Mouse (Mus musculus) kidney, embryonic 15.5 days (tissue): ENCODE data around the gene Rgs12. TPM values are rescaled to one million over a fixed set of nuclear protein-coding genes. Genes with fewer than 3 reads are reported as not detected.
A peak's percentile ranks its signal among the peaks of the same experiment; 100 is the strongest.

Source experiments
- ATAC-seq: fragments of 200-750 bp; cut with Nextera tagmentation; replicated peaks from 2 replicates; pipeline ENCODE4 v1.8.0; 2017; ENCODE audit warnings: moderate TSS enrichment; ENCODE audit not compliant: low FRiP score
- H3K27ac ChIP-seq: fragments of 300-500 bp; sonication (generic); 2 replicates; pipeline ENCODE4 v1.5.1; 2015; ENCODE audit warnings: mild to moderate bottlenecking, inconsistent platforms
- H3K27me3 ChIP-seq: fragments of 300-500 bp; sonication (generic); 2 replicates; pipeline ENCODE4 v1.6.1; 2015; ENCODE audit warnings: inconsistent platforms
- H3K36me3 ChIP-seq: fragments of 300-500 bp; sonication (generic); 2 replicates; pipeline ENCODE4 v1.6.1; 2015; ENCODE audit warnings: inconsistent platforms
- H3K4me1 ChIP-seq: fragments of 300-500 bp; sonication (generic); 2 replicates; pipeline ENCODE4 v1.6.1; 2015; ENCODE audit warnings: inconsistent platforms
- H3K4me2 ChIP-seq: fragments of 300-500 bp; sonication (generic); 2 replicates; pipeline ENCODE4 v1.6.1; 2015; ENCODE audit warnings: moderate library complexity, mild to moderate bottlenecking, inconsistent platforms
- H3K4me3 ChIP-seq: fragments of 300-500 bp; sonication (generic); replicated peaks from 2 replicates; pipeline ENCODE4 v1.5.1; 2015; ENCODE audit warnings: mild to moderate bottlenecking, inconsistent platforms
- H3K9ac ChIP-seq: fragments of 300-500 bp; sonication (generic); 2 replicates; pipeline ENCODE4 v1.6.1; 2015; ENCODE audit warnings: mild to moderate bottlenecking, inconsistent platforms
- H3K9me3 ChIP-seq: fragments of 300-500 bp; sonication (generic); replicated peaks from 2 replicates; pipeline ENCODE4 v1.6.1; 2016; ENCODE audit warnings: inconsistent platforms
- WGBS: fragments of 180-500 bp; shearing (Covaris S2); methylation state at CpG from one replicate; pipeline ENCODE4 v1.1.7; 2015; ENCODE audit warnings: mixed read lengths; 5-methylcytosine and 5-hydroxymethylcytosine counted together
- polyA plus RNA-seq: library from polyadenylated mRNA; unstranded; fragments of >200 nt; fragmentation: Nextera tagmentation; extraction: Ambion mirVana; gene quantifications from 2 replicates; pipeline ENCODE4 v1.2.1, GENCODE M21; 2015

The Rgs12 gene
- polyA plus RNA-seq, result 30.2 and 35.2 TPM in 2 replicates

GRCm38 (mm10) chr5:34948861-34949760 is at the start of gene Rgs12:
Gene Rgs12, plus strand, starts transcription at chr5:34949445.
- WGBS, result under 1% methylated on average over 81 of the region's 84 CpGs
- peak within 1 kb of the TSS; percentile 87 for H3K4me2 ChIP-seq
- ATAC-seq, result peak; percentile 97

GRCm38 (mm10) chr5:34899787-34900469 is 49.3 kb upstream of the Rgs12 start:
- peaks cover 97% of the 10 kb centered on the region for H3K36me3 ChIP-seq
- no peak overlapping the region for H3K9ac ChIP-seq
- no peak for ATAC-seq
- WGBS, result 96% methylated on average over 6 of the region's 6 CpGs
- no peak overlapping the region for H3K4me2 ChIP-seq
- H3K27me3 ChIP-seq, result no peaks in the 10 kb centered on the region
- no peaks in the 10 kb centered on the region for H3K4me1 ChIP-seq
- H3K9me3 ChIP-seq, result no peaks in the 10 kb centered on the region
- H3K4me3 ChIP-seq, result no peak overlapping the region
- H3K27ac ChIP-seq, result no peak overlapping the region

More at GRCm38 (mm10) chr5:34948861-34949760, at the start of gene Rgs12:
- no peaks in the 10 kb centered on the region for H3K27me3 ChIP-seq
- peak within 1 kb of the TSS; percentile 94 for H3K27ac ChIP-seq
- H3K36me3 ChIP-seq, result peaks cover 10% of the 10 kb centered on the region
- peaks cover 3% of the 10 kb centered on the region; the same call in 1 of the 2 replicates for H3K9me3 ChIP-seq
- peaks cover 26% of the 10 kb centered on the region for H3K4me1 ChIP-seq
- peak within 1 kb of the TSS; percentile 77 for H3K4me3 ChIP-seq
- H3K9ac ChIP-seq, result peak within 1 kb of the TSS; percentile 93

- no peak overlapping the region for H3K4me2 ChIP-seq
- no peaks in the 10 kb centered on the region for H3K4me1 ChIP-seq
- no peak overlapping the region for H3K27ac ChIP-seq
- no peaks in the 10 kb centered on the region for H3K9me3 ChIP-seq
- no peak for ATAC-seq
- no peak overlapping the region for H3K9ac ChIP-seq
- H3K27me3 ChIP-seq, result no peaks in the 10 kb centered on the region
- peaks cover 97% of the 10 kb centered on the region for H3K36me3 ChIP-seq
- no peak overlapping the region for H3K4me3 ChIP-seq
These were observed 46.9 kb upstream of the Rgs12 start for GRCm38 (mm10) chr5:34902371-34902770.

- Histone ChIP-seq H3K36me3 (peaks cover 97% of the 10 kb centered on the region), H3K4me1 (no peaks in the 10 kb centered on the region), H3K9ac (no peak overlapping the region), H3K4me3 (no peak overlapping the region), H3K27ac (no peak overlapping the region), H3K9me3 (no peaks in the 10 kb centered on the region), H3K27me3 (no peaks in the 10 kb centered on the region), H3K4me2 (no peak overlapping the region)
- WGBS, result 86% methylated on average over 5 of the region's 5 CpGs
- ATAC-seq, result no peak
These were observed 46.3 kb upstream of the Rgs12 start for GRCm38 (mm10) chr5:34902811-34903385.

- Histone ChIP-seq H3K4me2 (no peak overlapping the region), H3K4me3 (no peak overlapping the region), H3K9ac (no peak overlapping the region), H3K27me3 (no peaks in the 10 kb centered on the region), H3K27ac (no peak overlapping the region), H3K9me3 (no peaks in the 10 kb centered on the region), H3K36me3 (peaks cover 95% of the 10 kb centered on the region), H3K4me1 (no peaks in the 10 kb centered on the region)
- no peak for ATAC-seq
These were observed 44.8 kb upstream of the Rgs12 start for GRCm38 (mm10) chr5:34904412-34904811.

- Histone ChIP-seq H3K36me3 (peaks cover 72% of the 10 kb centered on the region), H3K9ac (no peak overlapping the region), H3K4me1 (no peaks in the 10 kb centered on the region), H3K27me3 (no peaks in the 10 kb centered on the region), H3K4me2 (no peak overlapping the region), H3K9me3 (no peaks in the 10 kb centered on the region), H3K27ac (no peak overlapping the region), H3K4me3 (no peak overlapping the region)
- no peak for ATAC-seq
- WGBS, result 87% methylated on average over 4 of the region's 4 CpGs
These were observed 42.0 kb upstream of the Rgs12 start for GRCm38 (mm10) chr5:34907230-34907629.

GRCm38 (mm10) chr5:34907910-34908725 is 41.1 kb upstream of the Rgs12 start, which contains the start of gene Msantd1:
Gene Msantd1, plus strand, starts transcription at chr5:34908012.
- Histone ChIP-seq H3K4me2 (no peak within 1 kb of the TSS), H3K36me3 (peaks cover 65% of the 10 kb centered on the region), H3K27me3 (no peaks in the 10 kb centered on the region), H3K27ac (no peak within 1 kb of the TSS), H3K4me3 (no peak within 1 kb of the TSS), H3K9me3 (no peaks in the 10 kb centered on the region), H3K4me1 (no peaks in the 10 kb centered on the region), H3K9ac (no peak within 1 kb of the TSS)
- no peak for ATAC-seq
- 79% methylated on average over 6 of the region's 6 CpGs for WGBS

- H3K27ac ChIP-seq, result no peak overlapping the region
- no peak overlapping the region for H3K4me2 ChIP-seq
These were observed 40.3 kb upstream of the Rgs12 start for GRCm38 (mm10) chr5:34908726-34909633.

GRCm38 (mm10) chr5:34909634-34910503 is 39.4 kb upstream of the Rgs12 start:
- Histone ChIP-seq H3K4me1 (no peaks in the 10 kb centered on the region), H3K27ac (no peak overlapping the region), H3K4me3 (no peak overlapping the region), H3K36me3 (peaks cover 49% of the 10 kb centered on the region), H3K9ac (no peak overlapping the region), H3K4me2 (no peak overlapping the region), H3K27me3 (no peaks in the 10 kb centered on the region), H3K9me3 (no peaks in the 10 kb centered on the region)
- ATAC-seq, result no peak
- WGBS, result 97% methylated on average over 1 of the region's 1 CpGs

More at GRCm38 (mm10) chr5:34908726-34909633, 40.3 kb upstream of the Rgs12 start:
- Histone ChIP-seq H3K4me3 (no peak overlapping the region), H3K9ac (no peak overlapping the region), H3K9me3 (no peaks in the 10 kb centered on the region), H3K36me3 (peaks cover 58% of the 10 kb centered on the region), H3K27me3 (no peaks in the 10 kb centered on the region), H3K4me1 (no peaks in the 10 kb centered on the region)
- ATAC-seq, result no peak
- WGBS, result 81% methylated on average over 9 of the region's 9 CpGs

GRCm38 (mm10) chr5:34910504-34910815 is 38.8 kb upstream of the Rgs12 start:
- no peaks in the 10 kb centered on the region for H3K9me3 ChIP-seq
- H3K4me3 ChIP-seq, result no peak overlapping the region
- no peak for ATAC-seq
- no peak overlapping the region for H3K27ac ChIP-seq
- H3K4me1 ChIP-seq, result no peaks in the 10 kb centered on the region
- H3K4me2 ChIP-seq, result no peak overlapping the region
- H3K9ac ChIP-seq, result no peak overlapping the region
- no peaks in the 10 kb centered on the region for H3K27me3 ChIP-seq
- 91% methylated on average over 4 of the region's 4 CpGs for WGBS
- H3K36me3 ChIP-seq, result peaks cover 44% of the 10 kb centered on the region
